Mouse (Mus musculus) embryonic facial prominence, embryonic 12.5 days (tissue): ENCODE measurements around the gene Trim38. TPM values are rescaled to one million over a fixed set of nuclear protein-coding genes. Genes with fewer than 3 reads are reported as not detected.

ENCODE experiments used
- ATAC-seq: fragments of 200-750 bp; cut with Nextera tagmentation; 2 replicates; pipeline ENCODE4 v1.8.0; 2017; ENCODE audit not compliant: insufficient number of reproducible peaks, insufficient read depth, low FRiP score, low TSS enrichment
- H3K27ac ChIP-seq: fragments of 300-500 bp; sonication (generic); 2 replicates; pipeline ENCODE4 v1.5.1; 2016; ENCODE audit warnings: mild to moderate bottlenecking
- H3K27me3 ChIP-seq: fragments of 300-500 bp; sonication (generic); 2 replicates; pipeline ENCODE4 v1.6.1; 2016; ENCODE audit warnings: mild to moderate bottlenecking, moderate library complexity
- H3K36me3 ChIP-seq: fragments of 300-500 bp; sonication (generic); 2 replicates; pipeline ENCODE4 v1.6.1; 2016; ENCODE audit warnings: mild to moderate bottlenecking
- H3K4me1 ChIP-seq: fragments of 300-500 bp; sonication (generic); 2 replicates; pipeline ENCODE4 v1.6.1; 2016
- H3K4me2 ChIP-seq: fragments of 300-500 bp; sonication (generic); replicated peaks from 2 replicates; pipeline ENCODE4 v1.6.1; 2016; ENCODE audit warnings: mild to moderate bottlenecking, moderate library complexity
- H3K4me3 ChIP-seq: fragments of 300-500 bp; sonication (generic); 2 replicates; pipeline ENCODE4 v1.5.1; 2016; ENCODE audit warnings: mild to moderate bottlenecking
- H3K9ac ChIP-seq: fragments of 300-500 bp; sonication (generic); 2 replicates; pipeline ENCODE4 v1.6.1; 2016; ENCODE audit warnings: mild to moderate bottlenecking, moderate library complexity
- H3K9me3 ChIP-seq: fragments of 300-500 bp; sonication (generic); 2 replicates; pipeline ENCODE4 v1.6.1; 2016; ENCODE audit warnings: mild to moderate bottlenecking, moderate library complexity
- WGBS: fragments of 180-500 bp; shearing (Covaris S2); methylation state at CpG from one replicate; pipeline ENCODE4 v1.1.7; 2016; 5-methylcytosine and 5-hydroxymethylcytosine counted together
- polyA plus RNA-seq: library from polyadenylated mRNA; unstranded; fragments of >200 nt; fragmentation: Nextera tagmentation; extraction: Ambion mirVana; gene quantifications from 2 replicates; pipeline ENCODE4 v1.2.1, GENCODE M21; 2016

The Trim38 gene
- polyA plus RNA-seq, 1 experiment from 2014 or later, result 0.10 TPM

- peaks cover 14% of the 10 kb centered on the region for H3K4me1 ChIP-seq
- H3K9me3 ChIP-seq, result no peaks in the 10 kb centered on the region
- H3K27me3 ChIP-seq, result no peaks in the 10 kb centered on the region
- peak overlapping the region; percentile 86 for H3K4me2 ChIP-seq
- H3K36me3 ChIP-seq, result no peaks in the 10 kb centered on the region
- H3K4me3 ChIP-seq, result peak overlapping the region; percentile 59
- H3K9ac ChIP-seq, result peak overlapping the region; percentile 73
- peak overlapping the region; percentile 98 for H3K27ac ChIP-seq
- no peak for ATAC-seq
- 33% methylated on average over 12 of the region's 12 CpGs for WGBS
Measured at GRCm38 (mm10) chr13:23764324-23765171, 5.2 kb upstream of the Trim38 start.

GRCm38 (mm10) chr13:23765172-23765513 lies 4.6 kb upstream of the Trim38 start:
- no peak overlapping the region for H3K4me3 ChIP-seq
- H3K9ac ChIP-seq, result no peak overlapping the region
- H3K27me3 ChIP-seq, result no peaks in the 10 kb centered on the region
- WGBS, result 80% methylated on average over 1 of the region's 1 CpGs
- H3K4me2 ChIP-seq, result 0 out of 2 replicates have a peak overlapping the region, but pooled peaks have one; percentile 86
- ATAC-seq, result no peak
- H3K9me3 ChIP-seq, result no peaks in the 10 kb centered on the region
- no peaks in the 10 kb centered on the region for H3K36me3 ChIP-seq
- no peak overlapping the region for H3K27ac ChIP-seq
- H3K4me1 ChIP-seq, result peaks cover 10% of the 10 kb centered on the region

- Histone ChIP-seq H3K27me3 (no peaks in the 10 kb centered on the region), H3K9me3 (no peaks in the 10 kb centered on the region), H3K27ac (no peak overlapping the region), H3K4me1 (peaks cover 7% of the 10 kb centered on the region; the same call in 1 of the 2 replicates), H3K4me2 (no peak overlapping the region), H3K36me3 (no peaks in the 10 kb centered on the region), H3K4me3 (no peak overlapping the region), H3K9ac (no peak overlapping the region)
- ATAC-seq, result no peak
Measured at GRCm38 (mm10) chr13:23766772-23767171, 2.9 kb upstream of the Trim38 start.

DNA sequence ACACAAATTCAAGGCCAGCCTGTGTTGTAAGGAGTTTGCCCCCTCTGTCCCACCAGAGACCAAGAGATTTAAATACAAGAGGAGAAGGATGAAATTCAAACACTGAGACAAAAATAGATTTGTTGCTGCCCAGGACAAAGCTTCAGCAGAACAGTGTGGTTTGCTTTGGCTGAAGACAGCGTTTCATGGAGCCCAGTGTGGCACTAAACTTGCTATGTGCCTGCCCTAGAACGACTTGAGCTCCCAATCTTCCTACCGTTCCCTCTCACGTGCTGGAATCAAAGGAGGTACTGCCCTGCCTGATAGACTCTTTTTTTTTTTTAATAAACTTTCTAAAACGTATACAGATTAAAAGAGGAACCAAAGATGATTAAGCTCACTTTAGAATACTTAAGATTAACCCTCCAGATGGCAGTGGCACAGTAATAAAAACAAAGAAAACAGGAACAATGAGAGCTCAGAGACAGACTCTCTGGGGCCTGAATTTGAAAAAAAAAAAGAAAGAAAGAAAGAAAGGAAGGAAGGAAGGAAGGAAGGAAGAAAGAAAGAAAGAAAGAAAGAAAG lies 797 bp upstream of the Trim38 start:
- H3K9ac ChIP-seq, result no peak overlapping the region
- no peak for ATAC-seq
- 56% methylated on average over 5 of the region's 5 CpGs for WGBS

GRCm38 (mm10) chr13:23772561-23773313 lies 3.0 kb downstream of the Trim38 start:
- H3K27me3 ChIP-seq, result no peaks in the 10 kb centered on the region
- no peak overlapping the region for H3K27ac ChIP-seq
- no peaks in the 10 kb centered on the region for H3K9me3 ChIP-seq
- WGBS, result 24% methylated on average over 21 of the region's 21 CpGs
- H3K4me2 ChIP-seq, result peak overlapping the region; percentile 31
- ATAC-seq, result peak; percentile 84; the same call in 1 of the 2 replicates
- H3K4me3 ChIP-seq, result no peak overlapping the region
- H3K36me3 ChIP-seq, result no peaks in the 10 kb centered on the region
- no peak overlapping the region for H3K9ac ChIP-seq
- H3K4me1 ChIP-seq, result peaks cover 3% of the 10 kb centered on the region; the same call in 1 of the 2 replicates

More for the DNA sequence above, 797 bp upstream of the Trim38 start:
- Histone ChIP-seq H3K27me3 (no peaks in the 10 kb centered on the region), H3K27ac (no peak overlapping the region), H3K4me2 (no peak overlapping the region), H3K9me3 (no peaks in the 10 kb centered on the region), H3K4me1 (peaks cover 11% of the 10 kb centered on the region; the same call in 1 of the 2 replicates), H3K36me3 (no peaks in the 10 kb centered on the region), H3K4me3 (no peak overlapping the region)

DNA sequence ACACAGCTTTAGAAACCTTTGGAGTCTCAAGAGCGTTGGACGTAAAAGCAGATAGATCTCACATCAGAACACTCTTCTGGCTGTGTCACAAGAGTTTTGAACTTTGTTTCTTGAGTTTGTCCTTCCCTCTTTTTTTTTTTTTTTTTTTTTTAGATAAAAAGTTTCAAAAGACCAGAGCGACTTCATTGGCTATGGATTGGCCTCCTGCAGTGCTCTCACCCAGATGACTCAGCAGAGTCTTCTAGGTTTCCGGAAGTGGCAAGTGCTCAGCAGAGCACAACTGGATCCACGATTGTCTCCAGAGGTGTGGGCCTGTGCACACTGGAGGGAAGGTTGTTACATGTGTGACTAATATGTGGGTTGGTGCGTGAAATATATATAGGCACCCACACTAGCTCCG lies 8.6 kb downstream of the Trim38 start:
- no peaks in the 10 kb centered on the region for H3K27me3 ChIP-seq
- 91% methylated on average over 7 of the region's 7 CpGs for WGBS
- no peak overlapping the region for H3K9ac ChIP-seq
- no peak for ATAC-seq
- no peak overlapping the region for H3K4me2 ChIP-seq
- no peaks in the 10 kb centered on the region for H3K36me3 ChIP-seq
- no peak overlapping the region for H3K27ac ChIP-seq
- no peaks in the 10 kb centered on the region for H3K4me1 ChIP-seq
- H3K9me3 ChIP-seq, result no peaks in the 10 kb centered on the region
- H3K4me3 ChIP-seq, result no peak overlapping the region

DNA sequence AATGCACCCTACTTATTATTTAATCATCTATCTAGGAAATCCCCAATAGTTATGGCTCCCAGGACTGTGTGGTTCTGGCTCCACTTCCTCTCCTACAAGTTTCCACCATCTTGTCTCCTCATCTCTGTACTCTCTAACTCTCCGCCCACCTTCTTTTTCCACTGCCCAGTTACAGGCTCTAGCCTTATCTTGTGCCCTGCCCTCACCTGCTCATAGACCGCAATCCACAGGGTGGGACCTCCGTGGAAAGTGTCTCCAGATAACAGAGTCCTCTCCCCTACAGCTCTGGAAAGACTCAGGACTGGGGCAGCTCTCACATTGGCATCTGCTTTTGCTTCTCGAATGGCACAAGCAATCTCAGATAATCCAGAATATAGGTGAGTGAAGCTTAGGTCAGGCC lies 9.3 kb downstream of the Trim38 start:
- H3K27ac ChIP-seq, result no peak overlapping the region
- no peaks in the 10 kb centered on the region for H3K9me3 ChIP-seq
- no peak overlapping the region for H3K4me2 ChIP-seq
- no peaks in the 10 kb centered on the region for H3K36me3 ChIP-seq
- H3K4me3 ChIP-seq, result no peak overlapping the region
- H3K9ac ChIP-seq, result no peak overlapping the region
- no peaks in the 10 kb centered on the region for H3K4me1 ChIP-seq
- ATAC-seq, result no peak
- H3K27me3 ChIP-seq, result no peaks in the 10 kb centered on the region
- 86% methylated on average over 4 of the region's 4 CpGs for WGBS

DNA sequence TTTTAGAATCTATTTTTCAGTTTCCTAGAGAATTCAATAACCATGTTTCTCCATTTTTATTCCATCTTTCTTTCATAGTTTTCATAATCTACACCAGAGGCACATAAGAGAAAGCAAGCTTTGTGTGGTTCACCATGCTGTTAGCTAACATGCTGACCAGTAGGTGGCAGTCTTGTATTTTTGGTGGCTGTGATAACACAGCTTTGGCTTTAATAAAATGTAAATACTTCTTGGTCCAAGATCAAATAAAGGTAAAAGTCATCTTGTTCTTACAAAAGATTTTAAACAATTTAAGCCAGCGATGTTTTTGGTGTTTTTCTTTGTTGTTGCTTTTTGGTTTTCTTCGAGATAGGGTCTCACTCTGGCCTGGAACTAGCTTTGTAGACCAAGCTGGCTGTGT lies 22.8 kb downstream of the Trim38 start:
- Histone ChIP-seq H3K27me3 (no peaks in the 10 kb centered on the region), H3K4me2 (no peak overlapping the region), H3K36me3 (no peaks in the 10 kb centered on the region), H3K9ac (no peak overlapping the region), H3K4me1 (no peaks in the 10 kb centered on the region), H3K9me3 (no peaks in the 10 kb centered on the region), H3K27ac (no peak overlapping the region), H3K4me3 (no peak overlapping the region)
- WGBS, result 46% methylated on average over 2 of the region's 2 CpGs
- no peak for ATAC-seq

GRCm38 (mm10) chr13:23799405-23799804 lies 29.7 kb downstream of the Trim38 start:
- ATAC-seq, result no peak
- Histone ChIP-seq H3K4me2 (no peak overlapping the region), H3K27ac (no peak overlapping the region), H3K9ac (no peak overlapping the region), H3K36me3 (no peaks in the 10 kb centered on the region), H3K4me3 (no peak overlapping the region), H3K9me3 (no peaks in the 10 kb centered on the region), H3K4me1 (peaks cover 6% of the 10 kb centered on the region; the same call in 1 of the 2 replicates), H3K27me3 (no peaks in the 10 kb centered on the region)
- WGBS, result 53% methylated on average over 5 of the region's 5 CpGs

- Histone ChIP-seq H3K9me3 (no peaks in the 10 kb centered on the region), H3K27ac (no peak overlapping the region), H3K4me1 (no peaks in the 10 kb centered on the region), H3K9ac (no peak overlapping the region), H3K4me2 (no peak overlapping the region), H3K4me3 (no peak overlapping the region), H3K36me3 (no peaks in the 10 kb centered on the region), H3K27me3 (no peaks in the 10 kb centered on the region)
- WGBS, result 80% methylated on average over 2 of the region's 2 CpGs
- no peak for ATAC-seq
Measured at GRCm38 (mm10) chr13:23804532-23804931, 34.8 kb downstream of the Trim38 start.

DNA sequence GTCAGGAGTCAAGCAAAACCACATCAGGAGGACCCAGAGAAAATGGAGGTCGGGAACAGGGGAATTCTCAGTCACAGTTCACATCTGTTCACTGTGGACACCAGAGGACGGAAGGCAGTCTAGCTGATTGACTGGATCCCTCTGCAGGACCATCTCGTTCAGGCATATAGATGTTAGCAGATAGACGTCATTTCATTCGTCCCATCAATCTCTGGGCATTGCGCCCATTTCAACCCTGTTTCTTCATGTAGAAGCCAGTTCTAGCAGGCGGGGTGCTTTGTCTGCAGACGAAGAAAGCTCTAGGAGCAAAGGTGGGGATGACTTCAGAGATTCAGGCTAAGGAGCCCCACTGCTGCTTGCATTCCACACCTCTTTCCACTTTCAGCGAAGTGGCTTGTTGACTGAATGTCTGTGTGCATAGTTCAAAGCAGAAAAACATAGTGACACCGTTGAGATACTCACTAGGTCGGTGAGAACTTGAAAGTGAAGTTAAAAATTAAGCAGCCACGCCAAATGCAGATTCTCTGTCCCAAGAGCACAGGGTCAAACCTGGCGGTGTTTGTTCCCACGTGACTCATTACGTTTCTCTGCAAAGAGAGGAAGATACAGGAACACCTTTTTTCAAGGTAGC lies 36.8 kb downstream of the Trim38 start, which contains the start of gene Slc17a2:
TSS of gene Slc17a2 (plus strand) at position 572 of the 631 bp plus-strand sequence.
- Histone ChIP-seq H3K27me3 (no peaks in the 10 kb centered on the region), H3K4me3 (no peak within 1 kb of the TSS), H3K36me3 (no peaks in the 10 kb centered on the region), H3K4me2 (no peak within 1 kb of the TSS), H3K27ac (no peak within 1 kb of the TSS), H3K9me3 (no peaks in the 10 kb centered on the region), H3K9ac (no peak within 1 kb of the TSS), H3K4me1 (no peaks in the 10 kb centered on the region)
- no peak for ATAC-seq
- 89% methylated on average over 15 of the region's 15 CpGs for WGBS
